Mouse (Mus musculus) liver, embryonic 14.5 days (tissue): ENCODE results near the gene Gypa. TPM values are rescaled to one million over a fixed set of nuclear protein-coding genes. Genes with fewer than 3 reads are reported as not detected.

Experiments used
- ATAC-seq: fragments of 200-750 bp; cut with Nextera tagmentation; 2 replicates; pipeline ENCODE4 v1.8.0; 2017; ENCODE audit warnings: moderate number of reproducible peaks, mild to moderate bottlenecking, moderate library complexity; ENCODE audit not compliant: insufficient read depth
- DNase-seq, 3 experiments: peaks; one replicate each; pipeline ENCODE4 v3.0.0-alpha.2; 2012 to 2013; ENCODE audit warnings: low read depth in 3 of 3, low spot score in 3 of 3
- H3K27ac ChIP-seq: fragments of 300-500 bp; sonication (generic); 2 replicates; pipeline ENCODE4 v1.5.1; 2014; ENCODE audit warnings: moderate library complexity, mild to moderate bottlenecking, control low read depth, inconsistent platforms
- H3K27me3 ChIP-seq: fragments of 300-500 bp; sonication (generic); 2 replicates; pipeline ENCODE4 v1.6.1; 2014; ENCODE audit warnings: mild to moderate bottlenecking, low read length, moderate library complexity; ENCODE audit not compliant: control insufficient read depth, insufficient read depth
- H3K36me3 ChIP-seq: fragments of 300-500 bp; sonication (generic); replicated peaks from 2 replicates; pipeline ENCODE4 v1.6.1; 2014; ENCODE audit warnings: low read depth; ENCODE audit not compliant: control insufficient read depth, insufficient read depth
- H3K4me1 ChIP-seq, 2 experiments: fragments of 200-500 bp in 1 of 2; fragments of 300-500 bp in 1 of 2; sonication (generic) in 1 of 2; replicated peaks; 2 replicates each; pipeline ENCODE4 v1.6.1; 2012 to 2014; ENCODE audit warnings: antibody characterized with exemption in 1 of 2, inconsistent platforms in 1 of 2, low read length in 1 of 2; ENCODE audit not compliant: control insufficient read depth in 2 of 2, insufficient read depth in 2 of 2
- H3K4me2 ChIP-seq: fragments of 300-500 bp; sonication (generic); 2 replicates; pipeline ENCODE4 v1.6.1; 2014; ENCODE audit warnings: low read depth, mild to moderate bottlenecking, control low read depth, moderate library complexity
- H3K4me3 ChIP-seq, 2 experiments: fragments of 200-500 bp in 1 of 2; fragments of 300-500 bp in 1 of 2; sonication (generic) in 1 of 2; 2 replicates each; pipeline ENCODE4 v1.5.1; 2012 to 2014; ENCODE audit warnings: low read depth in 2 of 2, low read length in 2 of 2, mild to moderate bottlenecking in 2 of 2, control low read depth in 1 of 2, inconsistent platforms in 1 of 2, moderate library complexity in 1 of 2; ENCODE audit not compliant: insufficient read depth in 1 of 2
- H3K9ac ChIP-seq: fragments of 300-500 bp; sonication (generic); replicated peaks from 2 replicates; pipeline ENCODE4 v1.6.1; 2014; ENCODE audit warnings: mild to moderate bottlenecking, control low read depth, moderate library complexity
- H3K9me3 ChIP-seq: fragments of 300-500 bp; sonication (generic); 2 replicates; pipeline ENCODE4 v1.6.1; 2016; ENCODE audit warnings: low read length, mixed read lengths; ENCODE audit not compliant: control insufficient read depth
- CTCF ChIP-seq: IDR thresholded peaks from 2 replicates; pipeline ENCODE4 v1.5.1; 2016; ENCODE audit warnings: antibody characterized with exemption, low read depth, control low read depth
- EP300 ChIP-seq: IDR thresholded peaks from 2 replicates; pipeline ENCODE4 v1.6.1; 2016; ENCODE audit warnings: antibody characterized with exemption, low read depth
- WGBS: fragments of 180-500 bp; shearing (Covaris S2); extraction: QIAGEN DNeasy Blood & Tissue Kit; methylation state at CpG from one replicate; pipeline ENCODE4 v1.1.7; 2014; ENCODE audit not compliant: insufficient replicate concordance; 5-methylcytosine and 5-hydroxymethylcytosine counted together
- polyA plus RNA-seq, 2 experiments: library from polyadenylated mRNA; depleted of rRNA in 1 of 2; stranded (reverse) in 1 of 2; unstranded in 1 of 2; fragments of >200 nt; fragmentation: Nextera tagmentation in 1 of 2; extraction: Ambion mirVana in 1 of 2; gene quantifications; 2 replicates each; pipeline versions ENCODE4 v1.2.1 to v1.2.3; 2012 to 2014

The Gypa gene
- polyA plus RNA-seq (2012; rRNA removed) (349 and 449 TPM in 2 replicates), polyA plus RNA-seq (2014; fragmentation: Nextera tagmentation; extraction: Ambion mirVana) (691 and 694 TPM in 2 replicates)

DNA sequence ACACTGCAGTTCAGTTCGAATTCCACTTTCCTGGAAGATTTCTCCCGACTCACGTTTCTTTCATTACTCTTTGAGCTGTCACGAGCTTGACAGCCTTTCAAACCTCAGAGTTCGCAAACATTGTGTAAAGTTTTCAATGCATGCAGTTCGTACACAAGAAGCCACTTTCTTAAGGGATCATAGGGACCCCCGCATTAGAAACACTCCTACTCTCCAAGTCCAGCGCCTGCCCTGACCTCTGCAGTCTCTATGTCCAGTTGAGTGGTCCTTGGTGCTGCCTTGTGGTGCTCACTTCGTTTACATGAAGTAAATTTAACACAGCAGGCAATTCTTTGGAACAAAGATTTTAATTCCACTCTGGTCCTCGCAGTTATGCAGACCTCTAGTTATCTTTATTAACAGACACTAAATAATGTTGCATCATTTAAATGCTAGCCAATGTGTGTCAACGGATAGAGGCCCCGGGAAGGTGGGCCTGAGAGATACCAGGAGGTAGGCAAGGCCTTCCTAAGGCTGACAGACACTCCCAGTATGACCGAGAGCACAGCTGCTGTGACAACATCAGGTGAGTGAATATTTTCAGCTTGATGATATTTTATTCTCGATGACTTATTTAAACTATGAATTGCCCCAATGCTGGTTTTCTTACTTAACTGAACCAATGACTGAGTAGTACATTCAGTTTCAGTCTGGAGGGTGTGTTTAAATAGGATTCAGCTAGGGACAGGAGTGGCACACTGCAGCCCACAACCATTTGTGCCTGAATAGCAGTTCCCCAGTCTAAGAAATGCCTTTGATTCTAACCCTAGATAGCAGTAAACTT is at the start of gene Gypa:
Gene Gypa (plus strand): TSS at position 259 of the 823 bp plus-strand sequence.
- ATAC-seq (peak; percentile 93), DNase-seq (peak; percentile 97)
- TF ChIP-seq CTCF = no peak
- peak; percentile 100 for TF ChIP-seq EP300
- 7% methylated on average over 14 of the region's 14 CpGs for WGBS
- Histone ChIP-seq H3K27me3 (no peaks in the 10 kb centered on the region), H3K9ac (peak within 1 kb of the TSS; percentile 94), H3K27ac (peak within 1 kb of the TSS; percentile 98), H3K4me1 (peaks cover 0 to 23% of the 10 kb centered on the region in 2 experiments; a peak in 3 of 4 replicates), H3K9me3 (no peaks in the 10 kb centered on the region), H3K4me3 (peak within 1 kb of the TSS; percentile 80 to 85), H3K36me3 (peaks cover 34% of the 10 kb centered on the region), H3K4me2 (peak within 1 kb of the TSS; percentile 96)

DNA sequence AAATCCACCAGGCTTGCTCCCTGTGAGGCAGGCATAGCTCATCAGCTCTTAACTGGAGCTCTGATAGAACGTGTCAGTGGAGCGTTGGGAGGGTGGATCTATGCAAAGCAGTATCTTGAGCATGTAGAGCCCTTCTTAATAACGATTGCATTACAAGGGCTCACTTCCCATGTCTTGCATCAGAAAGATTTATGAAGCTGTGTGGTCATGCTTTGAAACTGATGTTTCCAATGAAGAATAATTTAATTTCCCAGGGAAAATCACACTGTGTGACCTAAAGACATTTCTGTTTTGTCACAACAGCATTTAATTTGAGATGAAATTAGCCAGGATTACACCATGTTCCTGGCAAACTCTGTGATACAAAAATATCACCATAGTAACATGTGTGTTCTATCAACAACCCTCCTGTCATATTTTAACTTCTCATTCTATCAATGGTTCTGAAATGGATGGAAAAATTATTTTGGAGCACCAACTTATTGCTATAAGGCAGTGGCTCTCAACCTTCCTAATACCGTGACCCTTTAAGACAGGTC is 49.0 kb upstream of the Gypa start:
- Histone ChIP-seq H3K4me3 (no peak overlapping the region), H3K9ac (no peak overlapping the region), H3K9me3 (no peaks in the 10 kb centered on the region), H3K36me3 (no peaks in the 10 kb centered on the region), H3K27ac (no peak overlapping the region), H3K4me1 (no peaks in the 10 kb centered on the region), H3K4me2 (no peak overlapping the region), H3K27me3 (no peaks in the 10 kb centered on the region)
- no peak for ATAC-seq
- WGBS = 58% methylated on average over 4 of the region's 4 CpGs
- no peak for DNase-seq
- TF ChIP-seq EP300 = no peak
- TF ChIP-seq CTCF = no peak

DNA sequence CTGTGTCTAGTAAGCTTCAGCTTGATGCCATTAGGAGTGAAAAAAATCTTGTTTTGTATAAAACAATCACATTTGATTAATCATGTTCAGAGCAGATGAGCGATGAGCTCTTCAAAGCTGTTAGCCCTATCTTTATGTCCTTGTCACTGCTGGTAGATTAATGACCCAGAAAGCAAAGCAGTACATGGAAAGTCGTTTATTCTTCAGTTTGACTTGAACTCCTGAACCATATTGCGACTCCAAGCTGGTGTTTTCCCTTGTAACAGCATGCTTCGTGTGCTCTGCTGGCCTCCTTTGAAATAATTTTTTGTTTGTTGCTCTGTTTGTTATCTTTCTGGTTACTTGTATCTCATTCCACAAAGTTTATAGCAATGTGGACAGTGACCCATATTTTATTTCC is 46.4 kb upstream of the Gypa start:
- no peaks in the 10 kb centered on the region for H3K4me1 ChIP-seq
- TF ChIP-seq CTCF = no peak
- no peak for TF ChIP-seq EP300
- H3K36me3 ChIP-seq = no peaks in the 10 kb centered on the region
- no peaks in the 10 kb centered on the region for H3K9me3 ChIP-seq
- no peak overlapping the region for H3K9ac ChIP-seq
- no peak overlapping the region for H3K27ac ChIP-seq
- no peak overlapping the region for H3K4me3 ChIP-seq
- DNase-seq = no peak
- no peak for ATAC-seq
- no peaks in the 10 kb centered on the region for H3K27me3 ChIP-seq
- 55% methylated on average over 4 of the region's 4 CpGs for WGBS
- H3K4me2 ChIP-seq = no peak overlapping the region

DNA sequence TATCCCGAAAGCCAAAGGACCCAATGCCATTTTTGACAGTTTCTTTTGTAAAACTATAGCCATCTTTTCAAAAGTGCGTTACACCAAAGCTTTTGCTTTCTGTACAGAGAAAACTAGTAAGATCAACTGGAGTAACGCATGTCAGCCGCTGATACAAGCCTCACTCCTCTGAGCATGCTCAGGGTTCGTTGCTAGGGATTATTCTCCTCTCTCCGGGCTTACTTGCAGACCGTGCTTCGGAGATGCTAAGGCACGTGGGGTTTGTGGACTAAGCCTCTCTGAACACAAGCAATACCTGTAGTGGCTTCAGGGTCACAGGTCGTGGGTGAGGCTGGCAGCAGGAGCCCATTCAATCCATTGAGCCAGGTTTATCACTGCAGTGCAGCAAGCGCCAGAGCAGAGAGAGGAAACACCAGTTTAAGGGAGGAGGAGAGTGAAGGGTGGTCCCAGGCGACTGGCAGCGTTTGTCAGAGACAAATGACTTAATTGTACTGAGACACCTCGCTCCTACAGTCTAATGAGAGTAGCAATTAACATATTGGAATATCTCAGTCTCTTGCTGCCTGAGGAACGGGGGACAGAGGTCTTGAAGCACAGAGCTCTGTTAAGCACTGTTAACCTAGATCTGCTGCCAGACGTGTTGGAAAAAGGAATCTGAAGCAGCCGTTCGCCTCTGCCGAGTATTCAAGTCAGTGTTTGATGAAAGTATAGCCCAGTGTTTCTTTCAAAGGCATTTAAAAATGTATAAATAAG is 41.5 kb upstream of the Gypa start:
- DNase-seq (no peak), ATAC-seq (no peak)
- no peak overlapping the region for H3K9ac ChIP-seq
- no peak overlapping the region for H3K4me2 ChIP-seq
- no peaks in the 10 kb centered on the region for H3K36me3 ChIP-seq
- H3K4me3 ChIP-seq = no peak overlapping the region
- no peaks in the 10 kb centered on the region for H3K9me3 ChIP-seq
- H3K4me1 ChIP-seq = no peaks in the 10 kb centered on the region
- no peak for TF ChIP-seq EP300
- no peak for TF ChIP-seq CTCF
- WGBS = 46% methylated on average over 19 of the region's 19 CpGs
- no peak overlapping the region for H3K27ac ChIP-seq
- no peaks in the 10 kb centered on the region for H3K27me3 ChIP-seq

DNA sequence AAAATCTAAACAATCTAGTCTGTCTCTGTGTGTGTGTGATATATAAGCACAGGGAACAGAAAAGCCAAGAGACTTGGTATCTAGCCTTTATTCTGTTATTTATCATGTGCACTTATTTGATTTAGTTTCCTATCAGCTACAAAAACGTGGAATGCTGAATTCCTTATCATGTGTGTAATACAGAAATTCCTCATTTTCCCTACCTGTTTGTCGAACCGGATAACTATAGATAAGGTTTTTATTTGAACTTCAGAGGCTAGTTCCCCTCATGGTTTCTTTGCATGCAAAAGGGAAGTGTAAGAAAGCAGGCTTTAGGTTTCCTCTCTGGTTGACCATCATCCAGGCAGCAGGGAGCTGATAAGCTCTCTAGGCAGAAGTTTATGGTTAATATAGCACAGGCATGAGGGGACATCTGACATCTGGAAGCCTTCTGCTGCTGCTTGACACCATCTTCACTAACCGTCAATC is 30.1 kb upstream of the Gypa start:
- no peaks in the 10 kb centered on the region for H3K9me3 ChIP-seq
- peaks cover 0 to 4% of the 10 kb centered on the region in 2 experiments; a peak in 1 of 4 replicates for H3K4me1 ChIP-seq
- no peak overlapping the region for H3K4me2 ChIP-seq
- WGBS = 5% methylated on average over 4 of the region's 4 CpGs
- TF ChIP-seq CTCF = no peak
- 0 out of 2 replicates have a peak, but pooled peaks have one; percentile 23 for TF ChIP-seq EP300
- no peak overlapping the region for H3K4me3 ChIP-seq
- ATAC-seq (peak; percentile 41; the same call in 1 of the 2 replicates), DNase-seq (no peak)
- H3K36me3 ChIP-seq = no peaks in the 10 kb centered on the region
- no peak overlapping the region for H3K27ac ChIP-seq
- no peak overlapping the region for H3K9ac ChIP-seq
- no peaks in the 10 kb centered on the region for H3K27me3 ChIP-seq
